Mouse (Mus musculus) liver, embryonic 14.5 days (tissue): ENCODE data around the gene Entpd5. TPM values are rescaled to one million over a fixed set of nuclear protein-coding genes. Genes with fewer than 3 reads are reported as not detected.
"Not testable (repeated sequence)": the region's sequence is repeated elsewhere in the genome, so short reads cannot be mapped to it uniquely, and the experiment has no call there.

ENCODE experiments used
- ATAC-seq: fragments of 200-750 bp; cut with Nextera tagmentation; 2 replicates; pipeline ENCODE4 v1.8.0; 2017; ENCODE audit warnings: moderate number of reproducible peaks, mild to moderate bottlenecking, moderate library complexity; ENCODE audit not compliant: insufficient read depth
- DNase-seq, 3 experiments: peaks; one replicate each; pipeline ENCODE4 v3.0.0-alpha.2; 2012 to 2013; ENCODE audit warnings: low read depth in 3 of 3, low spot score in 3 of 3
- H3K27ac ChIP-seq: fragments of 300-500 bp; sonication (generic); 2 replicates; pipeline ENCODE4 v1.5.1; 2014; ENCODE audit warnings: moderate library complexity, mild to moderate bottlenecking, control low read depth, inconsistent platforms
- H3K27me3 ChIP-seq: fragments of 300-500 bp; sonication (generic); 2 replicates; pipeline ENCODE4 v1.6.1; 2014; ENCODE audit warnings: mild to moderate bottlenecking, low read length, moderate library complexity; ENCODE audit not compliant: control insufficient read depth, insufficient read depth
- H3K36me3 ChIP-seq: fragments of 300-500 bp; sonication (generic); replicated peaks from 2 replicates; pipeline ENCODE4 v1.6.1; 2014; ENCODE audit warnings: low read depth; ENCODE audit not compliant: control insufficient read depth, insufficient read depth
- H3K4me1 ChIP-seq, 2 experiments: fragments of 200-500 bp in 1 of 2; fragments of 300-500 bp in 1 of 2; sonication (generic) in 1 of 2; replicated peaks; 2 replicates each; pipeline ENCODE4 v1.6.1; 2012 to 2014; ENCODE audit warnings: antibody characterized with exemption in 1 of 2, inconsistent platforms in 1 of 2, low read length in 1 of 2; ENCODE audit not compliant: control insufficient read depth in 2 of 2, insufficient read depth in 2 of 2
- H3K4me2 ChIP-seq: fragments of 300-500 bp; sonication (generic); 2 replicates; pipeline ENCODE4 v1.6.1; 2014; ENCODE audit warnings: low read depth, mild to moderate bottlenecking, control low read depth, moderate library complexity
- H3K4me3 ChIP-seq, 2 experiments: fragments of 200-500 bp in 1 of 2; fragments of 300-500 bp in 1 of 2; sonication (generic) in 1 of 2; 2 replicates each; pipeline ENCODE4 v1.5.1; 2012 to 2014; ENCODE audit warnings: low read depth in 2 of 2, low read length in 2 of 2, mild to moderate bottlenecking in 2 of 2, control low read depth in 1 of 2, inconsistent platforms in 1 of 2, moderate library complexity in 1 of 2; ENCODE audit not compliant: insufficient read depth in 1 of 2
- H3K9ac ChIP-seq: fragments of 300-500 bp; sonication (generic); replicated peaks from 2 replicates; pipeline ENCODE4 v1.6.1; 2014; ENCODE audit warnings: mild to moderate bottlenecking, control low read depth, moderate library complexity
- H3K9me3 ChIP-seq: fragments of 300-500 bp; sonication (generic); 2 replicates; pipeline ENCODE4 v1.6.1; 2016; ENCODE audit warnings: low read length, mixed read lengths; ENCODE audit not compliant: control insufficient read depth
- CTCF ChIP-seq: IDR thresholded peaks from 2 replicates; pipeline ENCODE4 v1.5.1; 2016; ENCODE audit warnings: antibody characterized with exemption, low read depth, control low read depth
- EP300 ChIP-seq: IDR thresholded peaks from 2 replicates; pipeline ENCODE4 v1.6.1; 2016; ENCODE audit warnings: antibody characterized with exemption, low read depth
- WGBS: fragments of 180-500 bp; shearing (Covaris S2); extraction: QIAGEN DNeasy Blood & Tissue Kit; methylation state at CpG from one replicate; pipeline ENCODE4 v1.1.7; 2014; ENCODE audit not compliant: insufficient replicate concordance; 5-methylcytosine and 5-hydroxymethylcytosine counted together
- polyA plus RNA-seq, 2 experiments: library from polyadenylated mRNA; depleted of rRNA in 1 of 2; stranded (reverse) in 1 of 2; unstranded in 1 of 2; fragments of >200 nt; fragmentation: Nextera tagmentation in 1 of 2; extraction: Ambion mirVana in 1 of 2; gene quantifications; 2 replicates each; pipeline versions ENCODE4 v1.2.1 to v1.2.3; 2012 to 2014

Entpd5 gene
- polyA plus RNA-seq, 2 experiments: 4.9 to 10.2 TPM

GRCm38 (mm10) chr12:84361555-84362489, 47.0 kb downstream of the Entpd5 start, which contains the start of the genes Coq6 and Fam161b:
TSS of gene Coq6 (plus strand) at chr12:84361657.
TSS of gene Fam161b (minus strand) at chr12:84361833.
- TF ChIP-seq EP300 (no peak), CTCF (no peak)
- Histone ChIP-seq H3K4me3 (peak within 1 kb of the TSS; percentile 84 to 96), H3K27me3 (no peaks in the 10 kb centered on the region), H3K4me2 (peak within 1 kb of the TSS; percentile 84), H3K27ac (peak within 1 kb of the TSS; percentile 24), H3K4me1 (peaks cover 36 to 44% of the 10 kb centered on the region in 2 experiments), H3K9ac (peak within 1 kb of the TSS; percentile 80), H3K9me3 (no peaks in the 10 kb centered on the region), H3K36me3 (peaks cover 4% of the 10 kb centered on the region; the same call in 1 of the 2 replicates)
- WGBS: under 1% methylated on average over 51 of the region's 51 CpGs
- peak; percentile 98 to 99 (median 99) for DNase-seq
- peak; percentile 93 for ATAC-seq

- ATAC-seq (peak; percentile 37; the same call in 1 of the 2 replicates), DNase-seq (peak; percentile 43 to 59 (median 49))
- 38% methylated on average over 2 of the region's 2 CpGs for WGBS
- not testable (repeated sequence) for H3K27me3 ChIP-seq, H3K9me3 ChIP-seq, H3K36me3 ChIP-seq
- Histone ChIP-seq H3K4me2 (peak overlapping the region; percentile 53), H3K9ac (peak overlapping the region; percentile 48), H3K4me1 (peaks cover 34 to 40% of the 10 kb centered on the region in 2 experiments), H3K27ac (peak overlapping the region; percentile 71), H3K4me3 (0 out of 4 replicates have a peak overlapping the region, but pooled peaks of 1 of the 2 experiments have one; percentile 6)
- peak; percentile 83 for TF ChIP-seq EP300
These were observed 50.1 kb downstream of the Entpd5 start for GRCm38 (mm10) chr12:84358699-84359098.

- Histone ChIP-seq H3K36me3 (peaks cover 32% of the 10 kb centered on the region), H3K9me3 (no peaks in the 10 kb centered on the region), H3K4me2 (no peak overlapping the region), H3K9ac (no peak overlapping the region), H3K27ac (no peak overlapping the region), H3K27me3 (no peaks in the 10 kb centered on the region), H3K4me1 (no peaks in the 10 kb centered on the region), H3K4me3 (no peak overlapping the region)
- 54% methylated on average over 2 of the region's 2 CpGs for WGBS
- TF ChIP-seq EP300: no peak
- TF ChIP-seq CTCF: peak; percentile 82
- ATAC-seq: peak; percentile 62
- peak in 1 of 3 experiments; percentile 31 for DNase-seq
These were observed 61.6 kb downstream of the Entpd5 start for GRCm38 (mm10) chr12:84347192-84347591.

GRCm38 (mm10) chr12:84336963-84337625, 71.7 kb downstream of the Entpd5 start:
- no peak for TF ChIP-seq EP300
- no peak for TF ChIP-seq CTCF
- H3K27ac ChIP-seq: no peak overlapping the region
- WGBS: 44% methylated on average over 11 of the region's 11 CpGs
- no peaks in the 10 kb centered on the region for H3K27me3 ChIP-seq
- DNase-seq: no peak
- peaks cover 70% of the 10 kb centered on the region for H3K36me3 ChIP-seq
- H3K4me2 ChIP-seq: no peak overlapping the region
- no peak overlapping the region for H3K4me3 ChIP-seq
- no peak overlapping the region for H3K9ac ChIP-seq
- H3K9me3 ChIP-seq: no peaks in the 10 kb centered on the region
- no peaks in the 10 kb centered on the region for H3K4me1 ChIP-seq
- ATAC-seq: no peak

GRCm38 (mm10) chr12:84327111-84327512, 81.7 kb downstream of the Entpd5 start:
- no peak for DNase-seq
- Histone ChIP-seq H3K4me3 (no peak overlapping the region), H3K9ac (no peak overlapping the region), H3K27ac (no peak overlapping the region), H3K9me3 (no peaks in the 10 kb centered on the region), H3K36me3 (peaks cover 54% of the 10 kb centered on the region), H3K4me2 (no peak overlapping the region), H3K27me3 (no peaks in the 10 kb centered on the region), H3K4me1 (no peaks in the 10 kb centered on the region)
- TF ChIP-seq CTCF: no peak
- TF ChIP-seq EP300: no peak
- no peak for ATAC-seq
- WGBS: 63% methylated on average over 4 of the region's 4 CpGs

Other genes starting within 250 kb of the Entpd5 start
- gene Elmsan1, start 190.1 kb downstream of the Entpd5 start, polyA plus RNA-seq (2012; rRNA removed): 3.9 and 4.3 TPM in 2 replicates
- gene Elmsan1, start 190.1 kb downstream of the Entpd5 start, polyA plus RNA-seq (2014; fragmentation: Nextera tagmentation; extraction: Ambion mirVana): 4.5 and 5.1 TPM in 2 replicates
- gene Ptgr2, start 123.8 kb downstream of the Entpd5 start, polyA plus RNA-seq (2012; rRNA removed): 7.4 and 13.3 TPM in 2 replicates
- gene Ptgr2, start 123.8 kb downstream of the Entpd5 start, polyA plus RNA-seq (2014; fragmentation: Nextera tagmentation; extraction: Ambion mirVana): 22.9 and 24.1 TPM in 2 replicates
- 19.1 and 23.6 TPM in 2 replicates for gene Zfp410, start 92.2 kb downstream of the Entpd5 start, polyA plus RNA-seq (2012; rRNA removed)
- gene Zfp410, start 92.2 kb downstream of the Entpd5 start, polyA plus RNA-seq (2014; fragmentation: Nextera tagmentation; extraction: Ambion mirVana): 35.1 and 37.3 TPM in 2 replicates
- 22.0 and 27.2 TPM in 2 replicates for gene Coq6, start 47.4 kb downstream of the Entpd5 start, polyA plus RNA-seq (2012; rRNA removed)
- gene Coq6, start 47.4 kb downstream of the Entpd5 start, polyA plus RNA-seq (2014; fragmentation: Nextera tagmentation; extraction: Ambion mirVana): 22.5 and 27.6 TPM in 2 replicates
- 1.3 and 1.5 TPM in 2 replicates for gene Fam161b, start 47.2 kb downstream of the Entpd5 start, polyA plus RNA-seq (2012; rRNA removed)
- 0.68 and 0.81 TPM in 2 replicates for gene Fam161b, start 47.2 kb downstream of the Entpd5 start, polyA plus RNA-seq (2014; fragmentation: Nextera tagmentation; extraction: Ambion mirVana)
- 0.12 and 0.33 TPM in 2 replicates for gene Bbof1, start within 50 bp of the Entpd5 start, polyA plus RNA-seq (2012; rRNA removed)
- 0.25 and 0.44 TPM in 2 replicates for gene Bbof1, start within 50 bp of the Entpd5 start, polyA plus RNA-seq (2014; fragmentation: Nextera tagmentation; extraction: Ambion mirVana)
- 5.4 and 10.0 TPM in 2 replicates for gene Rnf113a2, start 8.2 kb upstream of the Entpd5 start, polyA plus RNA-seq (2012; rRNA removed)
- 12.8 and 13.2 TPM in 2 replicates for gene Rnf113a2, start 8.2 kb upstream of the Entpd5 start, polyA plus RNA-seq (2014; fragmentation: Nextera tagmentation; extraction: Ambion mirVana)
- 8.9 and 10.4 TPM in 2 replicates for gene Aldh6a1, start 42.0 kb upstream of the Entpd5 start, polyA plus RNA-seq (2012; rRNA removed)
- 24.9 and 26.3 TPM in 2 replicates for gene Aldh6a1, start 42.0 kb upstream of the Entpd5 start, polyA plus RNA-seq (2014; fragmentation: Nextera tagmentation; extraction: Ambion mirVana)
- 7.4 and 10.8 TPM in 2 replicates for gene Lin52, start 42.4 kb upstream of the Entpd5 start, polyA plus RNA-seq (2012; rRNA removed)
- 10.4 and 12.1 TPM in 2 replicates for gene Lin52, start 42.4 kb upstream of the Entpd5 start, polyA plus RNA-seq (2014; fragmentation: Nextera tagmentation; extraction: Ambion mirVana)
- not detected in 2 replicates for gene Vsx2, start 160.7 kb upstream of the Entpd5 start, polyA plus RNA-seq (2012; rRNA removed)
- gene Vsx2, start 160.7 kb upstream of the Entpd5 start, polyA plus RNA-seq (2014; fragmentation: Nextera tagmentation; extraction: Ambion mirVana): not detected in 2 replicates
- gene Abcd4, start 208.4 kb upstream of the Entpd5 start, polyA plus RNA-seq (2012; rRNA removed): 3.4 and 3.7 TPM in 2 replicates
- gene Abcd4, start 208.4 kb upstream of the Entpd5 start, polyA plus RNA-seq (2014; fragmentation: Nextera tagmentation; extraction: Ambion mirVana): 1.5 and 1.6 TPM in 2 replicates
- not detected in 2 replicates for gene Vrtn, start 232.0 kb upstream of the Entpd5 start, polyA plus RNA-seq (2012; rRNA removed)
- gene Vrtn, start 232.0 kb upstream of the Entpd5 start, polyA plus RNA-seq (2014; fragmentation: Nextera tagmentation; extraction: Ambion mirVana): not detected in 2 replicates